Mouse (Mus musculus) limb, embryonic 10.5 days (tissue): Measurements from ENCODE around the gene Fli1. TPM values are rescaled to one million over a fixed set of nuclear protein-coding genes. Genes with fewer than 3 reads are reported as not detected.
A peak's percentile ranks its signal among the peaks of the same experiment; 100 is the strongest.

Experiments used
- DNase-seq: peaks from one replicate; pipeline ENCODE4 v3.0.0-alpha.2; 2017; ENCODE audit warnings: low spot score
- H3K27ac ChIP-seq: fragments of 300-500 bp; sonication (generic); 2 replicates; pipeline ENCODE4 v1.5.1; 2016; ENCODE audit warnings: mild to moderate bottlenecking
- H3K27me3 ChIP-seq: fragments of 300-500 bp; sonication (generic); 2 replicates; pipeline ENCODE4 v1.6.1; 2016; ENCODE audit warnings: low read depth, mild to moderate bottlenecking; ENCODE audit not compliant: poor library complexity, severe bottlenecking
- H3K36me3 ChIP-seq: fragments of 300-500 bp; sonication (generic); 2 replicates; pipeline ENCODE4 v1.6.1; 2016; ENCODE audit warnings: mild to moderate bottlenecking, moderate library complexity
- H3K4me1 ChIP-seq: fragments of 300-500 bp; sonication (generic); 2 replicates; pipeline ENCODE4 v1.6.1; 2016
- H3K4me3 ChIP-seq: fragments of 300-500 bp; sonication (generic); 2 replicates; pipeline ENCODE4 v1.5.1; 2016; ENCODE audit warnings: mild to moderate bottlenecking, moderate library complexity
- H3K9me3 ChIP-seq: fragments of 300-500 bp; sonication (generic); replicated peaks from 2 replicates; pipeline ENCODE4 v1.6.1; 2016; ENCODE audit warnings: mild to moderate bottlenecking
- WGBS: fragments of 180-500 bp; shearing (Covaris S2); methylation state at CpG from one replicate; pipeline ENCODE4 v1.1.7; 2016; 5-methylcytosine and 5-hydroxymethylcytosine counted together
- polyA plus RNA-seq: library from polyadenylated mRNA; unstranded; fragments of >200 nt; fragmentation: Nextera tagmentation; extraction: Ambion mirVana; gene quantifications from 2 replicates; pipeline ENCODE4 v1.2.1, GENCODE M21; 2016

Gene Fli1
- polyA plus RNA-seq, 1 experiment from 2014 or later: 71.2 TPM

- no peak for DNase-seq
- no peak overlapping the region for H3K27ac ChIP-seq
- H3K27me3 ChIP-seq: no peaks in the 10 kb centered on the region
- H3K4me1 ChIP-seq: peaks cover 22% of the 10 kb centered on the region
- 70% methylated on average over 1 of the region's 1 CpGs for WGBS
- H3K36me3 ChIP-seq: peaks cover 8% of the 10 kb centered on the region
- no peak overlapping the region for H3K4me3 ChIP-seq
- no peaks in the 10 kb centered on the region for H3K9me3 ChIP-seq
Observed at GRCm38 (mm10) chr9:32414956-32415355, 127.7 kb downstream of the Fli1 start.

DNA sequence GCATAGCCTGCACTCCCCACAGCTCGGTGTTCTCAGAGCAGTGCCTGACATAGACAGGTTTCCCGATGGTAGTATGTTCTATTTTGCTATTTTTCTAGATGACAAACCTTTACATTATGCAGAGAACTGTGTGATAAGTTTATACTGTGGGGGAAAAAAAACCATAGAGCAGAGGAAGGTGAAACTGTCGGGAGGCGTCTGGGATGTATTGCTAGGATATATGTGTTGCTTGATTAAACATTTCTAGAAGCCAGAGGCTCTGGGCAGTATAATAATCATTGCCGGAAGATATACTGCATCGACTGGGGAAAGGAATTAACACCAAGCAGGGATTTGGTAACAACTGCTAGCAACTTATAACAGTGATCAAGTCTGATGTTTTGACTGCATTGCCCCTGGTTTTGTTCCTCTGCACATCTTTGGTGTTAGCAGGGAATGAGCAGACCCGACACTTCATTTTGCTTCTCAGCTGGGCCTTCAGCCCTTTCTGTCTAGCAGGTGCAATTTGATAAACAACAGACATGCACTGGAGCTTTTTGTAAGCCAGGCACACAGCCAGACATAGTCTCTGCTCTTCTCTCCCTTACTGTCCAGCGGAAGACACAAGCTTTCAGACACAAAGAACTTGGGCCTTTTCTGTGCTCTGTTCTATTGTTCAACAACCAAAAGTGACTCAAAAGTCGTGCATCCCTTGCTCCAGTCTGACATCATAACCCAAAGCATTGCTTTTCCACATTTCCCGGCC lies 129.7 kb downstream of the Fli1 start:
- Histone ChIP-seq H3K4me1 (peaks cover 39% of the 10 kb centered on the region), H3K27ac (0 out of 2 replicates have a peak overlapping the region, but pooled peaks have one; percentile 22), H3K9me3 (no peaks in the 10 kb centered on the region), H3K4me3 (no peak overlapping the region), H3K36me3 (no peaks in the 10 kb centered on the region), H3K27me3 (peaks cover 3% of the 10 kb centered on the region; the same call in 1 of the 2 replicates)
- 76% methylated on average over 10 of the region's 10 CpGs for WGBS
- no peak for DNase-seq

DNA sequence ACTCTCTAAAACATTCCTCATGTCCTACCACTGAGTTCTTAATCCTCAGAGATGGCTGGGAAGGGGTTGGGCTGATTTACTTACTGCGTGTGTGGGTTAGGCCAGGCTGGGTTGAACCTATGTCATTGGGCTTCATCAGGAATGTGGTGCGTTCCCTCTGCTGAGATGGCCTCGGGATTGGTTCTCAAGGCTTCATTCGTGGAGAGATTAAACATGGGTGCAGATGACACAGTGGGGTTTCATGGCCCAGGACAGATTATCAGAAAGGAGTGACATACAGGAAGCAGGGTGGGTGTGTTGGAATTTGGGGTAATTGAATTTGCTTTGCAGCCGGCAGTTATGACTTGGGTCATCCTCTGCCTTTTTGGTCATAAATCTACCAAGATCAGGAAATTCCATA lies 131.2 kb downstream of the Fli1 start:
- no peaks in the 10 kb centered on the region for H3K36me3 ChIP-seq
- WGBS: 81% methylated on average over 5 of the region's 5 CpGs
- DNase-seq: no peak
- peaks cover 35% of the 10 kb centered on the region for H3K4me1 ChIP-seq
- no peak overlapping the region for H3K4me3 ChIP-seq
- H3K27me3 ChIP-seq: peaks cover 5% of the 10 kb centered on the region; the same call in 1 of the 2 replicates
- no peaks in the 10 kb centered on the region for H3K9me3 ChIP-seq
- peak overlapping the region; percentile 99; the same call in 1 of the 2 replicates for H3K27ac ChIP-seq

GRCm38 (mm10) chr9:32410671-32411070 lies 132.0 kb downstream of the Fli1 start:
- no peak for DNase-seq
- peak overlapping the region; percentile 99 for H3K27ac ChIP-seq
- peaks cover 36% of the 10 kb centered on the region for H3K4me1 ChIP-seq
- no peak overlapping the region for H3K4me3 ChIP-seq
- H3K36me3 ChIP-seq: no peaks in the 10 kb centered on the region
- 91% methylated on average over 5 of the region's 5 CpGs for WGBS
- H3K27me3 ChIP-seq: peaks cover 5% of the 10 kb centered on the region; the same call in 1 of the 2 replicates
- no peaks in the 10 kb centered on the region for H3K9me3 ChIP-seq

GRCm38 (mm10) chr9:32409060-32409961 lies 133.3 kb downstream of the Fli1 start:
- no peaks in the 10 kb centered on the region for H3K36me3 ChIP-seq
- H3K9me3 ChIP-seq: no peaks in the 10 kb centered on the region
- H3K4me1 ChIP-seq: peaks cover 45% of the 10 kb centered on the region
- under 1% methylated on average over 47 of the region's 47 CpGs for WGBS
- peak; percentile 87 for DNase-seq
- peak overlapping the region; percentile 99 for H3K27ac ChIP-seq
- H3K27me3 ChIP-seq: peaks cover 5% of the 10 kb centered on the region; the same call in 1 of the 2 replicates
- peak overlapping the region; percentile 69 for H3K4me3 ChIP-seq

DNA sequence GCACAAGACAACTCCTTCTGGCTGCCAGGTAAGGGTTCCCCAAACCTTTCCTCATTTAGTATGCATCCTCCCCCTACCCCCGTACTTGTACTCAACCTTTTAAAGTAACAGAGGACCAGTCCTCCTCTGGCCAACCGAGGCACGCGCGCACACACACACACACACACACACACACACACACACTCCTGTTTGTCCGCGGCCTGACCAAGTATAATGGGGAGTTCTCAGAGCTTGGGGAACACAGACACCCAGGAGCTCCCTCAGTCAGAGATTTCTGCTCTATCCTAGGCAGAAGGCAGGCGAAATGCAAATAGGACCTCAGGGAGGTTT lies 134.0 kb downstream of the Fli1 start:
- Histone ChIP-seq H3K4me3 (peak overlapping the region; percentile 69), H3K27ac (peak overlapping the region; percentile 99), H3K4me1 (peaks cover 47% of the 10 kb centered on the region), H3K36me3 (no peaks in the 10 kb centered on the region), H3K27me3 (peaks cover 5% of the 10 kb centered on the region; the same call in 1 of the 2 replicates), H3K9me3 (no peaks in the 10 kb centered on the region)
- WGBS: 7% methylated on average over 8 of the region's 8 CpGs
- DNase-seq: no peak

DNA sequence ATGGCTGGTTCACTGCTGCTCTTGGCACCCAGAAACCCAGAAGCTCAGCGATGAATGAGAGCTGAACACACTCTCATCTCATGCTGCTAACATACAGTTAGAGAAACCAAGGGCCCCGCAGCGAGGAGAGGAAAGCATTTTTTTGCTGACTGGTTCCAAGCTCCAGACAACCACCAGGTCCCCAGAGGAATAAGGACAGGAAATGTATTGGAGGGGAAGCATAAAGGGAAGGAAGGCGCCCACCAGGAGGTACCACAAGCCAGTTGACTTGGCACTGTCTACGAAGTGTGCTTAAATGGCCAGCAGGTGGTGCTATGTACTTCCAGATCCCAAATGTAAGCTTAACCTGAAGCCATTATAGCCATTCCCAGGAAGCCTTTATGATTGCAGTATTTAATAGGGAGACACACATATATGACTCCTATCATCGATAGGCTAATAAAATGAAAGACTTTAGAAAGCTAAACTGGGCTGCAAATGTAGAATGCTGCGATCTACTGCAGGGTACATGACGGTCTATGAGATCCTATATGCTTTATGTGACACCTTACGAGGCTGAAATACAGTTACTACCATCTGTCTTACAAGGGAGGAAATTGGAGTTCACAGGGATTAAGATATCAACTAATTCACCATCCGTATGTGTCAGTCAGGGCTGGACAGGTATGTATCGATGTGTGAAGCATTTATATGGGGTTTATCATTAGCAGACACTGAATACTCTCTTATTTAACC lies 137.3 kb downstream of the Fli1 start:
- H3K36me3 ChIP-seq: no peaks in the 10 kb centered on the region
- WGBS: 41% methylated on average over 11 of the region's 11 CpGs

GRCm38 (mm10) chr9:32400662-32401161 lies 141.9 kb downstream of the Fli1 start:
- H3K27me3 ChIP-seq: no peaks in the 10 kb centered on the region
- no peak overlapping the region for H3K27ac ChIP-seq
- no peaks in the 10 kb centered on the region for H3K36me3 ChIP-seq
- WGBS: 64% methylated on average over 5 of the region's 5 CpGs
- peaks cover 19% of the 10 kb centered on the region for H3K4me1 ChIP-seq
- H3K4me3 ChIP-seq: no peak overlapping the region
- DNase-seq: no peak
- no peaks in the 10 kb centered on the region for H3K9me3 ChIP-seq

More for the DNA sequence above, 137.3 kb downstream of the Fli1 start:
- peaks cover 45% of the 10 kb centered on the region for H3K4me1 ChIP-seq
- no peaks in the 10 kb centered on the region for H3K9me3 ChIP-seq
- H3K4me3 ChIP-seq: no peak overlapping the region
- peak overlapping the region; percentile 69 for H3K27ac ChIP-seq
- H3K27me3 ChIP-seq: peaks cover 5% of the 10 kb centered on the region; the same call in 1 of the 2 replicates
- peak; percentile 68 for DNase-seq

- 80% methylated on average over 2 of the region's 2 CpGs for WGBS
- no peak overlapping the region for H3K4me3 ChIP-seq
- H3K9me3 ChIP-seq: no peaks in the 10 kb centered on the region
- H3K27ac ChIP-seq: no peak overlapping the region
- H3K4me1 ChIP-seq: peaks cover 14% of the 10 kb centered on the region
- DNase-seq: no peak
- no peaks in the 10 kb centered on the region for H3K27me3 ChIP-seq
- H3K36me3 ChIP-seq: no peaks in the 10 kb centered on the region
Observed at GRCm38 (mm10) chr9:32400212-32400611, 142.4 kb downstream of the Fli1 start.

DNA sequence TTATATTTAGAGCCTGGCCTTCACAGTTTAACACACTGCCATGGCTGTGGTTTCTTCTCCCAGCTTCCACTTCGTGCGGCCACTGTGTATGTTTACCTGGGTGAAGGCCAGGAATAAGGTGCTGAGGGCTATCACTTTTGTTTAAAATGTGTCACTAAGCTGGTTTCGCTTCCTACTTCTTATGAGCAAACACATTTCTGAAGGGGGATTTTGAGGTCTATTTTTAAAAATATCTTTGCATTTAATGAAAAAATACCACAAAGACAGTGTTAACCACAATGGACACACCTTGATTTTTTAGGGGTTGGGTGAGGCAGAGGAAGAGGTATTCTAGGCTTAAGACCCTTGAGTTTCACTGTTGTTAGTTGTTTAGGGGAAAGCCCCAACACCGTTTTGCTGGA lies 147.9 kb downstream of the Fli1 start:
- WGBS: 94% methylated on average over 4 of the region's 4 CpGs
- DNase-seq: no peak
- H3K36me3 ChIP-seq: no peaks in the 10 kb centered on the region
- no peak overlapping the region for H3K27ac ChIP-seq
- H3K27me3 ChIP-seq: no peaks in the 10 kb centered on the region
- H3K4me3 ChIP-seq: no peak overlapping the region
- H3K9me3 ChIP-seq: no peaks in the 10 kb centered on the region
- H3K4me1 ChIP-seq: peaks cover under 1% of the 10 kb centered on the region; the same call in 1 of the 2 replicates

DNA sequence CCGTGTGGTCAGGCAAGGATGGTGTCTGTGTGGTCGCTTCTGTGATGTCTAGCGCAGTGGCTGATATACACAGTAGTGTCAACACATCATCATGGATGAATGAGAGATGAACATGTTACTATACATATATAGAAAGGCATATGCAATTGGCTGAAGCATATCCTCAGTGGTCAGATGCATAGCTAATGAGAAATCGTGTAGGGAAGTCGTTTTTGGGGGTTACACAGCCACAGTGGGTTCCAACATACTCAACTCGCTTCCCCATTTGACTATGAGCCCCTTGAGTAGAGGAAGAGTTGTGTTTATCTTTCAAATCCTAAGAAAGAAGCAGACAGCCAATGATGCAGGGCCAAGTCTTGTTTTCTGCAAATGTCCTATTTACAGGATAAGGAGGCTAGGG lies 149.9 kb downstream of the Fli1 start:
- no peak for DNase-seq
- Histone ChIP-seq H3K4me3 (no peak overlapping the region), H3K36me3 (no peaks in the 10 kb centered on the region), H3K27me3 (no peaks in the 10 kb centered on the region), H3K4me1 (0 out of 2 replicates have a peak, but pooled peaks cover 4% of the 10 kb centered on the region), H3K27ac (no peak overlapping the region), H3K9me3 (no peaks in the 10 kb centered on the region)
- WGBS: 88% methylated on average over 6 of the region's 6 CpGs

GRCm38 (mm10) chr9:32391701-32392100 lies 151.0 kb downstream of the Fli1 start:
- 0 out of 2 replicates have a peak, but pooled peaks cover 4% of the 10 kb centered on the region for H3K4me1 ChIP-seq
- DNase-seq: no peak
- no peak overlapping the region for H3K27ac ChIP-seq
- H3K27me3 ChIP-seq: no peaks in the 10 kb centered on the region
- no peak overlapping the region for H3K4me3 ChIP-seq
- 90% methylated on average over 9 of the region's 9 CpGs for WGBS
- no peaks in the 10 kb centered on the region for H3K36me3 ChIP-seq
- no peaks in the 10 kb centered on the region for H3K9me3 ChIP-seq
